Mouse (Mus musculus) embryonic facial prominence, embryonic 13.5 days (tissue): Measurements from ENCODE around the gene Dync1i2. TPM values are rescaled to one million over a fixed set of nuclear protein-coding genes. Genes with fewer than 3 reads are reported as not detected.

Source experiments
- ATAC-seq: fragments of 200-750 bp; cut with Nextera tagmentation; 2 replicates; pipeline ENCODE4 v1.8.0; 2017; ENCODE audit warnings: low read depth; ENCODE audit not compliant: insufficient number of reproducible peaks, insufficient read depth, low FRiP score, low TSS enrichment
- H3K27ac ChIP-seq: fragments of 300-500 bp; sonication (generic); 2 replicates; pipeline ENCODE4 v1.5.1; 2015; ENCODE audit warnings: moderate library complexity, mild to moderate bottlenecking, inconsistent platforms
- H3K27me3 ChIP-seq: fragments of 300-500 bp; sonication (generic); 2 replicates; pipeline ENCODE4 v1.6.1; 2015; ENCODE audit warnings: mild to moderate bottlenecking, inconsistent platforms
- H3K36me3 ChIP-seq: fragments of 300-500 bp; sonication (generic); 2 replicates; pipeline ENCODE4 v1.6.1; 2015; ENCODE audit warnings: mild to moderate bottlenecking, inconsistent platforms
- H3K4me1 ChIP-seq: fragments of 300-500 bp; sonication (generic); 2 replicates; pipeline ENCODE4 v1.6.1; 2015; ENCODE audit warnings: inconsistent platforms
- H3K4me2 ChIP-seq: fragments of 300-500 bp; sonication (generic); 2 replicates; pipeline ENCODE4 v1.6.1; 2015; ENCODE audit warnings: moderate library complexity, mild to moderate bottlenecking, inconsistent platforms
- H3K4me3 ChIP-seq: fragments of 300-500 bp; sonication (generic); 2 replicates; pipeline ENCODE4 v1.5.1; 2015; ENCODE audit warnings: mild to moderate bottlenecking, inconsistent platforms
- H3K9ac ChIP-seq: fragments of 300-500 bp; sonication (generic); 2 replicates; pipeline ENCODE4 v1.6.1; 2015; ENCODE audit warnings: mild to moderate bottlenecking, inconsistent platforms
- H3K9me3 ChIP-seq: fragments of 300-500 bp; sonication (generic); 2 replicates; pipeline ENCODE4 v1.6.1; 2016; ENCODE audit warnings: inconsistent platforms
- WGBS: fragments of 180-500 bp; shearing (Covaris S2); methylation state at CpG from one replicate; pipeline ENCODE4 v1.1.7; 2015; ENCODE audit warnings: mixed read lengths; 5-methylcytosine and 5-hydroxymethylcytosine counted together
- polyA plus RNA-seq: library from polyadenylated mRNA; unstranded; fragments of >200 nt; fragmentation: Nextera tagmentation; extraction: Ambion mirVana; gene quantifications from 2 replicates; pipeline ENCODE4 v1.2.1, GENCODE M21; 2015

The Dync1i2 gene
- polyA plus RNA-seq, 1 experiment from 2014 or later = 110 TPM

- WGBS = 94% methylated on average over 2 of the region's 2 CpGs
- peaks cover 4% of the 10 kb centered on the region for H3K4me1 ChIP-seq
- H3K27ac ChIP-seq = no peak overlapping the region
- no peak overlapping the region for H3K4me3 ChIP-seq
- H3K27me3 ChIP-seq = no peaks in the 10 kb centered on the region
- H3K4me2 ChIP-seq = peak overlapping the region; percentile 63; the same call in 1 of the 2 replicates
- ATAC-seq = no peak
- no peaks in the 10 kb centered on the region for H3K9me3 ChIP-seq
- no peak overlapping the region for H3K9ac ChIP-seq
- peaks cover 12% of the 10 kb centered on the region for H3K36me3 ChIP-seq
Measured at GRCm38 (mm10) chr2:71211096-71211495, 410 bp upstream of the Dync1i2 start.

DNA sequence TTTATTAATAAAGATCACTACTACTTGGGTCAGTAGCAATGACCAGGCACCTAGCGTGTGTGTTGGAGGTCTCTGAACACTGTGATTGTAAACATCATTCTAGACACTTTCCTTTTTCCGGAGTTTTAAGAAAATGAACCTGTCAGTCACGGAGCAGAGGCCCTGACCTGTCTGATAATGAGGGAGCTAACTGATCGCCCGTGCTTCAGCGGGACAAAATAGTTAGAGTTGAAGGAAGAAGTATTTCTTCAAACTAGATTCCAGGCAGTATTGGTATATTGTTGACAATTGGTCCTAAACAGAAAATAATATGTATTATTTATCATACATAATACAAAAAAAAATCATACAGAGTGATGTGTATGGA is 837 bp downstream of the Dync1i2 start:
- Histone ChIP-seq H3K4me3 (peak overlapping the region; percentile 97), H3K27me3 (no peaks in the 10 kb centered on the region), H3K9me3 (no peaks in the 10 kb centered on the region), H3K9ac (peak overlapping the region; percentile 96), H3K36me3 (peaks cover 21% of the 10 kb centered on the region), H3K27ac (peak overlapping the region; percentile 89), H3K4me1 (peaks cover 8% of the 10 kb centered on the region), H3K4me2 (peak overlapping the region; percentile 63)
- ATAC-seq = no peak
- WGBS = under 1% methylated on average over 6 of the region's 6 CpGs

DNA sequence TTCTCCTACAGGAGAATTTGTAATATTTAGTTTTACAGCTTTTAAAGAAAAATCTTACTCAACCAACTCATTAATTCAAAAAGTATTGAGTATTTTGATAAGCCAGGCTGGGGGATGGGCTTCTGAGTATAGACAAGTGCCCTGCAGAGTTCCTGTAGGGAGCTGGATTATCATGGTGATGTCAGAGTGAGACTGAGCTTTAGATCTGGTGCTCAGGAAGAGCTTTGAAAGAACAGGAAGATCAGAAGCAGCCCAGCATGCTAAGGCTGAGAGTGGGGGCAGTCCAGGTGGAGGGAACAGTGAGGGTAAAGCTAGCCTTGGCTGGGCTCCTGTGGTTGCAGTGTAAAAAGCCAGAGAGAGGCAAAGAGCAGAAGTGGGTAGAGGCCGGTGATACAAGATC is 9.5 kb downstream of the Dync1i2 start:
- H3K9ac ChIP-seq = no peak overlapping the region
- no peak overlapping the region for H3K27ac ChIP-seq
- H3K4me2 ChIP-seq = no peak overlapping the region
- no peaks in the 10 kb centered on the region for H3K27me3 ChIP-seq
- H3K4me1 ChIP-seq = peaks cover 4% of the 10 kb centered on the region; the same call in 1 of the 2 replicates
- 81% methylated on average over 1 of the region's 1 CpGs for WGBS
- H3K9me3 ChIP-seq = no peaks in the 10 kb centered on the region
- H3K4me3 ChIP-seq = no peak overlapping the region
- peaks cover 58% of the 10 kb centered on the region for H3K36me3 ChIP-seq
- no peak for ATAC-seq

DNA sequence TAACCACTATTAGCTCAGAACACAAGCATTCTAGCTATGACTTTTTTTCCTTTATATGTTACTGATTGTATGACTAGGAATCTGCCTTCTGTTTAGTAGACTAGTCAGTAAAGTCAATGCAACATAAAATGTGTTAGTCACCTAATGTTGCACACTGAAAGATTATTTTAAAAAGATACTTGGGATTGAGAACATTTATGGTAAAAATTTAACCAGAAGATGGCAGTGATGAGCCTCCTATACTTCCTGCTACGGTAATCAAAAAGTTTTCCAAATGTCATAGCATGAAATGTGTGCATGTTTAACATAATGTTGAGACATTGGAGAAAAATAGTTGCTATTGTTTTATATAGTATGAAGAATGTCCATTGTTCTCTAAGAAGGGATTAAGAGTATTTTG is 15.9 kb downstream of the Dync1i2 start:
- H3K27ac ChIP-seq = no peak overlapping the region
- H3K27me3 ChIP-seq = no peaks in the 10 kb centered on the region
- no peaks in the 10 kb centered on the region for H3K9me3 ChIP-seq
- H3K36me3 ChIP-seq = peaks cover 30% of the 10 kb centered on the region
- H3K4me3 ChIP-seq = no peak overlapping the region
- no peak for ATAC-seq
- no peak overlapping the region for H3K9ac ChIP-seq
- H3K4me2 ChIP-seq = no peak overlapping the region
- WGBS = 33% methylated on average over 1 of the region's 1 CpGs
- H3K4me1 ChIP-seq = 0 out of 2 replicates have a peak, but pooled peaks cover 3% of the 10 kb centered on the region

DNA sequence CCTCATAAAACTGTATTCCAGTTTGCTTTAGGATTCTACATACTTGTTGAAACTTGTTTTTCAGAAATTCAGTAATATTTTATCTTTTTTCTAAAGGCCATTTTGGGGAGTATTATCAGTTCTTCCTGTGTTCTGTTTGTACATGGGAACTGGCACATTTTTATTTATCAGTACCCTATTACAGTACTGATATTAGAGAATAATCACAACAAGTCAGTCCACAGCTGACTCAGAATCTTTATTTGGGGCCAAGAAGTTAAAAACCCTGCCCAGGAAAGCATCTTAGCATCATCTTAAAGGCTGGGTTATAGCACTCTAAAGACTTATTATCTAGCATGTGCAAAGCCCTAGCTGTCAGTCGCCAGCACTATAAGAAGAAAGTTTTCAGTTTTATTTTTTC is 18.1 kb downstream of the Dync1i2 start:
- Histone ChIP-seq H3K27ac (no peak overlapping the region), H3K4me3 (no peak overlapping the region), H3K27me3 (no peaks in the 10 kb centered on the region), H3K4me2 (no peak overlapping the region), H3K9me3 (no peaks in the 10 kb centered on the region), H3K36me3 (peaks cover 11% of the 10 kb centered on the region), H3K4me1 (0 out of 2 replicates have a peak, but pooled peaks cover 3% of the 10 kb centered on the region), H3K9ac (no peak overlapping the region)
- WGBS = 78% methylated on average over 1 of the region's 1 CpGs
- ATAC-seq = no peak

- no peak for ATAC-seq
- H3K4me2 ChIP-seq = no peak overlapping the region
- H3K9me3 ChIP-seq = no peaks in the 10 kb centered on the region
- H3K9ac ChIP-seq = no peak overlapping the region
- H3K4me3 ChIP-seq = no peak overlapping the region
- 0 out of 2 replicates have a peak, but pooled peaks cover 2% of the 10 kb centered on the region for H3K4me1 ChIP-seq
- no peaks in the 10 kb centered on the region for H3K27me3 ChIP-seq
- no peak overlapping the region for H3K27ac ChIP-seq
- 83% methylated on average over 5 of the region's 5 CpGs for WGBS
- H3K36me3 ChIP-seq = peaks cover 25% of the 10 kb centered on the region
Measured at GRCm38 (mm10) chr2:71231951-71232350, 20.4 kb downstream of the Dync1i2 start.

DNA sequence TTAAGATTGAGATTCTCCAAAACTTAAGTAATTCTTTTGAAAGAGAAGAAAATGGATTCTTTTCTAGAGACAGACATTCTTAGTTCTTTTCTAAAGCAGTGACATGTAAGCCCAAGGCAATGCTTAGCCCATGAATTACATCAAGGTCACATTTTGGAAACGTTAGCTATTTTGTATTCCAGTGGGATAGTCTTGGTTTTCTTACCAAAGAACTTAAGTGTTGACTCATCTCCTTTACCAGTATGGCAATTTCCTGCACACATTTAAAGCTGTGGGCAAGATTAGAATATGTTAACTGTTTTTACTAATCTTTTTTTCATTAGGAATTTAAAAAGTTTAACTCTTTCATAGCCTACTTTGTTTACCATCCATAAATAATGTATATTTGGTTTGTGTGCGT is 21.5 kb downstream of the Dync1i2 start:
- 70% methylated on average over 2 of the region's 2 CpGs for WGBS
- Histone ChIP-seq H3K4me1 (no peaks in the 10 kb centered on the region), H3K27ac (no peak overlapping the region), H3K9me3 (no peaks in the 10 kb centered on the region), H3K36me3 (peaks cover 32% of the 10 kb centered on the region), H3K4me2 (no peak overlapping the region), H3K9ac (no peak overlapping the region), H3K4me3 (no peak overlapping the region), H3K27me3 (no peaks in the 10 kb centered on the region)
- no peak for ATAC-seq

DNA sequence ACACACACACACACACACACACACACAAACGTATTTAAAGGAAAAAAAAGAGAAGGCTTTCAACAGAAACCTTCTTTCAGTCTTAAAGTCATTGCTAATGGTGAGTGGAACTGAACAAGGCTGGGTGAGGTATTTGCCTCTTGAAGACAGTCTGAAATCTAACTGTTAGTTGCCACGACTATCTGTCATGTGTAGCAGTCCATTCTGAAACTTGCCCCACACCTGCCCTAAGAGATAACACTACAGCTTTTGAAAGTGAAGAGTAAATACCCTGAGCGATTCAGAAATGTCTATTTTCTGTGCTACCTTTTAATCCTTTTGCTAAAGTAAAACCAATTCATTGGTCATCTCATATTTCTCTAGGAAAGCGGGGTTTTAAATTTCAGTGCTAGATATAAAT is 23.9 kb downstream of the Dync1i2 start:
- Histone ChIP-seq H3K9me3 (no peaks in the 10 kb centered on the region), H3K4me3 (no peak overlapping the region), H3K36me3 (peaks cover 40% of the 10 kb centered on the region), H3K27ac (no peak overlapping the region), H3K27me3 (no peaks in the 10 kb centered on the region), H3K4me1 (no peaks in the 10 kb centered on the region), H3K9ac (no peak overlapping the region), H3K4me2 (no peak overlapping the region)
- WGBS = 83% methylated on average over 4 of the region's 4 CpGs
- ATAC-seq = no peak

- Histone ChIP-seq H3K4me3 (no peak overlapping the region), H3K9ac (no peak overlapping the region), H3K4me1 (no peaks in the 10 kb centered on the region), H3K36me3 (peaks cover 44% of the 10 kb centered on the region), H3K27ac (no peak overlapping the region), H3K27me3 (no peaks in the 10 kb centered on the region), H3K9me3 (no peaks in the 10 kb centered on the region), H3K4me2 (no peak overlapping the region)
- 93% methylated on average over 6 of the region's 6 CpGs for WGBS
- no peak for ATAC-seq
Measured at GRCm38 (mm10) chr2:71236009-71236408, 24.5 kb downstream of the Dync1i2 start.

DNA sequence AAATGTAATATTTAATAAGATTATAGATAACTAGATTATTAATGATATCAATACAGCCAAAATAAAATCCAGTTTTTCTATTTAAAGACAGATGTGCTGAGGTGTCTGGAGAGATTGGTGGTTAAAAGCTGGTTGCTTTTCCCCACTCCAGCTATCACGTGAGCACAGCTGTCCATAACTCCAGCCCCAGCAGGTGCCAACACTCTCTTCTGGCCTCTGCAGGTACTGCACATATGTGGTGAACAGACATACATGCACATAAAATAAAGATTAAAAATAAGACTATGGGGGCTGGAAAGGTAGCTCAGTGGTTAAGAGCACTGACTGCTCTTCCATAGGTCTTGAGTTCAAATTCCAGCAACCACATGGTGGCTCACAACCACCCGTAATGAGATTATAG is 30.0 kb downstream of the Dync1i2 start:
- no peaks in the 10 kb centered on the region for H3K4me1 ChIP-seq
- H3K27ac ChIP-seq = no peak overlapping the region
- peaks cover 43% of the 10 kb centered on the region for H3K36me3 ChIP-seq
- H3K27me3 ChIP-seq = no peaks in the 10 kb centered on the region
- H3K4me2 ChIP-seq = no peak overlapping the region
- H3K9ac ChIP-seq = no peak overlapping the region
- WGBS = 94% methylated on average over 2 of the region's 2 CpGs
- ATAC-seq = no peak
- H3K4me3 ChIP-seq = no peak overlapping the region
- no peaks in the 10 kb centered on the region for H3K9me3 ChIP-seq

- Histone ChIP-seq H3K36me3 (peaks cover 39% of the 10 kb centered on the region), H3K4me3 (no peak overlapping the region), H3K4me2 (no peak overlapping the region), H3K9ac (no peak overlapping the region), H3K27me3 (no peaks in the 10 kb centered on the region), H3K4me1 (no peaks in the 10 kb centered on the region), H3K9me3 (no peaks in the 10 kb centered on the region), H3K27ac (no peak overlapping the region)
- no peak for ATAC-seq
- WGBS = 84% methylated on average over 3 of the region's 3 CpGs
Measured at GRCm38 (mm10) chr2:71242180-71242579, 30.7 kb downstream of the Dync1i2 start.

DNA sequence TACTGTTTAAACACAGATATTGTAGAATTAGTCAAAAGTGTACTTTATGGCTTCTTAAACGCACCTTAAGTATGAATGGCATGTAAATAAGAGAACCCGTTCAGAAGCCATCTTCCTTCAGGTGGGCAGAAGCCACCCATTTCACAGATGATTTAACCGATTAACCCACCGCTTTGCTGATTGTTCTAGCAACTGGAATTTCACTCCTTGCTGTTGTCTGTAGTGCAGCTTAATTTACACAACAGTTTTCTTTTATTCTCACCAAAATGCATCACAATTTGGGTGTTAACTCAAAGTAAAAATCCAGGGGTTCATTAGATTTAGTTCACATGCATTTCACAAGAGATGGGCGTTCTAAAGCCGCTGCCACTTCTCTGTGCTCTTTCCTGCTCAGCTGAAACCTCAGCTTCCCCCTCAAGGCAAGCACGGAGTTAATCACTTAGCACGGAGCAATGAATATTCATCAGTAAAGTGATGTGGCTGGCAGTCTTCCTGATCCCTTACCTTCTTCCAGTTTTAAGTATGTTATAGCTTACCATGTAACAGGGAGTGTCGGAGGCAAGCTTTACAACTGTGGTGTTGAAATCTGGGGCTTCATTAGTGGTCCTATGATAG is 31.7 kb downstream of the Dync1i2 start:
- ATAC-seq = no peak
- 74% methylated on average over 9 of the region's 9 CpGs for WGBS
- Histone ChIP-seq H3K36me3 (peaks cover 37% of the 10 kb centered on the region), H3K4me3 (no peak overlapping the region), H3K4me1 (no peaks in the 10 kb centered on the region), H3K4me2 (no peak overlapping the region), H3K27ac (no peak overlapping the region), H3K9ac (no peak overlapping the region), H3K9me3 (no peaks in the 10 kb centered on the region), H3K27me3 (no peaks in the 10 kb centered on the region)
